Mouse (Mus musculus) gastrocnemius, postnatal 4 days (tissue): ENCODE data around the gene Zfyve26. TPM values are rescaled to one million over a fixed set of nuclear protein-coding genes. Genes with fewer than 3 reads are reported as not detected.
"Not testable (repeated sequence)": the region's sequence is repeated elsewhere in the genome, so short reads cannot be mapped to it uniquely, and the experiment has no call there.

Experiments
- DNase-seq, 2 experiments: peaks; one replicate each; pipeline ENCODE4 v3.0.0; 2021 to 2022; ENCODE audit warnings: low spot score in 2 of 2, mixed read lengths in 2 of 2
- long read RNA-seq, 2 experiments: library from polyadenylated mRNA; stranded (forward); transcript quantifications; one replicate each; pipeline ENCODE4 v2.0.0; 2021
- total RNA-seq, 2 experiments: library from RNA; stranded (reverse); gene quantifications; 2 replicates each; pipeline ENCODE4 v1.2.3; 2021

The Zfyve26 gene
- total RNA-seq: 10 to 100 TPM; 27.7 to 29.0 TPM
- long read RNA-seq, experiment 1, partial matches to known transcripts: 4 of 6 reads
- long read RNA-seq, experiment 1, other reads (novel, unspliced or antisense): 2 of 6 reads
- long read RNA-seq, experiment 2, partial matches to known transcripts: 2 of 4 reads
- long read RNA-seq, experiment 2, other reads (novel, unspliced or antisense): 2 of 4 reads

GRCm38 (mm10) chr12:79296126-79296816, at the start of gene Zfyve26:
Gene Zfyve26, minus strand, starts transcription at chr12:79296304.
- DNase-seq: peak; percentile 76 to 89

GRCm38 (mm10) chr12:79341291-79341845, 45.3 kb upstream of the Zfyve26 start:
- DNase-seq: no peak

DNA sequence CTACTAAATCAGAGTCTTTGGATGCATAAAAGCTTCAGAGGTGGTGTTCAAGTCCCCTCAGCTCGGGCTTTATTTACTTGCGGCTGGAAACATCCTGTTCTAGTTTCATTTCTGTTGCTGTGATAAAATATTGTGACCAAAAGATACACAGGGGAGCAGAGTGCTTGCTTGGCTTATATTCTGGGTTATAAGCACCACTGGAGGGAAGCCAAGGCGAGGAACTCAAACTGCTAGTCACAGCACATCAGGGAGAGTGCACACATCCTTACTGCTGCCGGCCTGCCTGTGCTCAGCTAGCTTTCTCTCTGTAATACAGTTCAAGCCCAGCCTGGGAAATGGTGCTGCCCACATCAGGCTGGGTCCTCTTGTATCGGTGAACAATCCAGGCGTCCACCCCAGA, 44.4 kb upstream of the Zfyve26 start:
- DNase-seq: no peak

DNA sequence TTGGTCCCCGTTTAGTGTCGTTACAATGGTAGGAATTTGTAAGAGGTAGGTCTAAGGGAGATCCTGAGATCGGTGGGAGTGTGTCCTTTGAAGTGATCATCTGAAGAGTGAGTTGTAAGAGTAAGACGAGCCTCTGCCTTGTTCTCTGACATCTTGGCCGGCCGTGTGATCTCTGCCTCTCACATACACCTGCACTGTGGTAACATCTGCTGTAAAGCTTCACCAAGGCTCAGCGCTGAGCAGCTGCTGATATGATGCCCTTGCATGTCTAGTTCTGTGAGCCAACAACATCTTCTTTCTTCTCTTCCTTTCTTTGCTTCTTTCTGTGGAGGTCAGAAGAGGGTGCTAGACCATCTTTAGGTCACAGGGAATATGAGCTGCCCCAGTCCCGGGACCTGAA, 42.7 kb upstream of the Zfyve26 start:
- DNase-seq: no peak

DNA sequence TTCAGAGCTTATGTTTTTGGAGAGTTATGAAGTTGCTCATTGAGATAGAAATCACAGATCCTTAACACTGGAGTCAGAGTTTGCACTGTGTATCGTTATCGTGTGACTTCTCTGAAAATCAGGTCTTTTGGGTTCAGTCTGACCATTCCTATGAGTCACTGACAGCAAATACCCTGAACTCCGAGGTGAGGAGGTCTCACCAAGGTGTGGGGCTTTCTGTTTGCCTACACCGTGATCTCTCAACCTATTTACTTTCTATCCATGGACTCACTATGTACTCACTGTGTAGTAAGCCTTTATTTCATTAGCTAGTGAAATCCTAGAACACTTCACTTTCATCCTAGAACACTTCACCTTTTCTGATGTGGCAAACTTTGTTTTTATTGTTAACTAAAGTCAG, 35.6 kb upstream of the Zfyve26 start:
- no peak for DNase-seq

DNA sequence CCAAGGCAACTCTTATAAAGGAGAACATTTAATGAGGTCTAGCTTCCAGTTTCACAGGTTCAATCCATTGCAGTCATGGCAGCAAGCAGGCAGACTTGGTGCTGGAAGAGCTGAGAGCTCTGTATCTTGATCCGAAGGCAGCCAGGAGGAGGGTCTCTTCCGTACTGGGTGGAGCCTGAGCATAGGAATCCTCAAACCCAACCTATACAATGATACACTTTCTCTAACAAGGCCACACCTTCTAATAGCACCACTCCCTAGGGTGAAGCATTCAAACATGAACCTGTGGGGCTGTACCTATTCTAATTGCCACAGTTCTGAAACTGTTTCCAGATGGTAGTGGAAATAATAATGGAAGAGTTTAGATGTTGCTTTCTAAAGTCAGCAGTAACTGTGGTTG, 34.5 kb upstream of the Zfyve26 start:
- no peak for DNase-seq

- DNase-seq: no peak
Observed at GRCm38 (mm10) chr12:79327868-79328267, 31.8 kb upstream of the Zfyve26 start.

DNA sequence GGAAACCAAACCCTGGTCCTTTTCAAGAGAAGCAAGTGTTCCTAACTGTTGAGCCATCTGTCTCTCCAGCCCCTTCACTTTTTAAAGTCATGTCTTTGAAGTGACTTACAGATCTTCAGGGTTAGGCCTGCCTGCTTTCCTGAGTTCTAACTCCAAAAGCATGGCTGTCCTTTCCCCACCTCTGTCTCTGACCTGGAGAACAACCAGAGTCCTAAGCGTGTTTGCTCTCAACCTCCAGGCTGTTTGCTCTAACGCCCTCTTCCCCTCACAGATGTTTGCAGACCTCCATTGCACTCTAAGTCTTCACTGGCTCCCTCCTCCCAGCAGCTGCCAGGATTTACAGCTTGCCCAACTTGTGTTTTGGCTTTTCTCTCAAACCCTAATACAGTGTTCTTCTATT, 30.6 kb upstream of the Zfyve26 start:
- DNase-seq: no peak

- DNase-seq: no peak
Observed at GRCm38 (mm10) chr12:79326236-79326635, 30.1 kb upstream of the Zfyve26 start.

- not testable (repeated sequence) for DNase-seq
Observed at GRCm38 (mm10) chr12:79322539-79322938, 26.4 kb upstream of the Zfyve26 start.

GRCm38 (mm10) chr12:79320895-79321294, 24.8 kb upstream of the Zfyve26 start:
- no peak for DNase-seq

DNA sequence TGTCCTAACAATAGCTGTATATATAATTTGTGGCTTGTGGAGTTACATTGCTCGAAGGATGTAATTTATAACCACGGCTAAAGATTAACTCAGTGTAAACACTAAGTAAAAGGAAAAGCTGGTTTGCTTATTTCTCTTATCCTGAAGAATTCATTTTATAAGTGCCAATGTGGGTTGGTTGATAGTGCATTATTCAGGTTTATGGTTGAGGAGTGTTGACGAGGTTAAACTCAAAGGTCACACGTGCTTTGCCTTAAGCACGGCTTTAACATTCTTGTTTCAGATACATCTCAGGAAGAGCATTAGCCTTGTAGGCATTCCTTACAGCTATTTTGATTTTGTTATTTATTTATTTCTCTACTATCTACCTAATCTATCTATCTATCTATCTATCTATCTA, 21.2 kb upstream of the Zfyve26 start:
- DNase-seq: no peak

GRCm38 (mm10) chr12:79313721-79314120, 17.6 kb upstream of the Zfyve26 start:
- no peak for DNase-seq

GRCm38 (mm10) chr12:79306013-79306412, 9.9 kb upstream of the Zfyve26 start:
- no peak for DNase-seq

GRCm38 (mm10) chr12:79305131-79305530, 9.0 kb upstream of the Zfyve26 start:
- no peak for DNase-seq

- DNase-seq: no peak
Observed at GRCm38 (mm10) chr12:79301802-79302201, 5.7 kb upstream of the Zfyve26 start.

DNA sequence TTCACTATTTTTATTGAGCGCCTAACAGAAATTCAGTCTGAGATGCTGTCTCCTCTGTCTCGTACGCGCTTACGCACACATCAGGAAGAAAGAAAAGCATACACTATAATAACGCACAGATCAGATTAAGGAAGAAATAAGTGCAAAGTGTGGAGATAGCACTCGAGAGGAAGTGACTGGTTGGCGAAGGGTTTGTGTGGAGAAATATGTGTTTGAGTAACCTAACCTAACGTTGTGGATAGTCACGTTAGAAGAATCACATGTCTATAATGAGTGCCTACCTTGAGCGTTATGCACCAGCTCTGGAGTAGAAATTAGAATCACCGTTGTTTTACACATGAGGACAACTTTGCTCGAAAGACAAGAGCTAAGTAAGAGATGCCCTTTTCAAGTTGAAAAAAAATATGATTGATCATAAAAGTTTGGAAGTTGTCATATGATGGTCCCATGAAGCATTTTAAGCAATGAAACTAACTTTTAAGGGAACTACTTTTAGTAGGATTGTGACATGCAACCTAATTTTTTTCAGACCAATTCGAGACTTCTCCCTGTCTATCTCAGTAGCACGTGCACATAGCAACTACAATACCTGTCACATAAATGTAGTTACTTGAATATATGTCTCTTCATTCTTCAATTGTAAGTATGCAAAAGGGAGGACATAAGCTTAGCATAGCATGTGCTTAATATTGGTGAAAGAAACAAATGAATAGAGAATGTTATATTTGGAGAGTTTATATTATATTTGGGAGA, 2.0 kb upstream of the Zfyve26 start:
- DNase-seq: no peak

GRCm38 (mm10) chr12:79297121-79297576, 1.0 kb upstream of the Zfyve26 start, which contains the start of gene Rad51b:
Gene Rad51b, plus strand, starts transcription at chr12:79297282.
- DNase-seq: peak; percentile 31 to 59

- no peak for DNase-seq
Observed at GRCm38 (mm10) chr12:79292874-79293273, 3.2 kb downstream of the Zfyve26 start.

DNA sequence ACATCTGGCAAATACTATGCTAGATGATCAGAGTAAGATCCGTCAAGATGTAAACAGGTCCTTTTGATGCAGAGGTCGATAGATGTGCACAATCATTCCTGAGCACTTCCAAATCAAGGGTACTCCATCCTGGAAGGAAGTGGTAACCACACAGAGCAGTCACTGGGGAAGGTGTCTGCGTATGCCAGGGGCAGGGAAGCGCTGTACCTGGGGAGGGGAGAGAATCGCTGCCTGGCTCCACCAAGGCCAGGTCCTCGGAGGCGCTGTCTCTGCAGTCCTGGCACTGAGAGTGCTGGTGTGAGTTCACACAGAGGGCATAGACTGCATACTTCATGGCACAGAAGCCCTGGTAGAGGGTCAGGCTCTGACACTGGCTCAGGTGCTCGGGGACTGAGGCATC, 13.5 kb downstream of the Zfyve26 start:
- no peak for DNase-seq

DNA sequence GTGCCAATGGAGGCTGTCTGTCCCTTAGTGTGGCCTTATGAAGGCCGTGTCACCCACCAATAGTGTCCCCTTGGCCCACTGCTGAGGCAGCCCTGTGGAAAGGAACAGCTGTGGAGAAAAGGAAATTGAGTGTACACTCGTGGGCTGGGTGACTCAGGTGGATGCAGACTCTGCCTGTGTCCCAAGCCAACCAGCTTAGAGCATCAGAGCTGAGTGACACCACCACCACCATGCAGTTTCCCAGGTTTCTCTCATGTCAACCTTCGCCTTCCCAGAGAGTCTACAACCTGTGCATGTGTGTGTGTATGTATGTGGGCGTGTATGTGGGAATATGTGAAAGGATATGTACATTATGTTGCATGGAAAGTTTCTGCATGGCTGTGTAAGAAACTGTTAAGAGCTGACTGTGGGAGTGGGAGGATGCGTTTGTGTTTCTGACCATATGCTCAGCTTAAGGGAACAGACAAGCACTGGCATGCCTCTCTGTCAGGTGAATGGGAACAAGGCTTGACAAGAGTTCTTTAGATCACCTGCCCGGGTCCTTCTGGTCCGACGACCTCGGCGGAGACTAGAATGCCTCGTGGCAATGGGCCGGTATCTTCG, 16.5 kb downstream of the Zfyve26 start:
- no peak for DNase-seq
